Mouse (Mus musculus) lung, adult 2 months (tissue): ENCODE measurements around the gene Gm45711.

ENCODE experiments used
- CTCF ChIP-seq: fragments of 200-500 bp; IDR thresholded peaks from 2 replicates; pipeline ENCODE4 v1.5.1; 2011; ENCODE audit warnings: mild to moderate bottlenecking, low read length, control low read depth; ENCODE audit not compliant: insufficient read depth
- POLR2A ChIP-seq: fragments of 200-500 bp; IDR thresholded peaks from 2 replicates; pipeline ENCODE4 v1.6.1; 2011; ENCODE audit warnings: low read depth, mild to moderate bottlenecking, control low read depth, low read length, borderline replicate concordance; ENCODE audit errors: extremely low read depth

DNA sequence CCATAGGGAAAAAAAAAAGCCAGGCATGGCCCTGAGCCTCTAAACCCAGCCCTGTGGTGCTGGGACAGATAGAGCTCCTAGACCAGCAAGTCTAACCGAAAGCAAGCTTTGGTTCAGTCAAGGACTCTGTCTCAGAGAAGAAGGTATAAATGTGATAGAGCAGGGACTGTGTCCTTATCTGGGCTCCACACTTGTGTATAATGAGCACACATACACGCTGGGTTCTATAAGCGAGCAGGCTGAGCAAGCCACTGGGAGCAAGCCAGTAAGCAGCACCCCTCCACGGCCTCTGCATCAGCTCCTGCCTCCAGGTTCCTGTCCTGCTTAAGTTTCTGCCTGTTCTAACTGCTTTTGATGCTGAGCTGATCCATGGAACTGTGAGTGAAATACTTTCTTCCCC is 77.8 kb downstream of the Gm45711 start:
- TF ChIP-seq POLR2A (no peak), CTCF (no peak)
